Mouse (Mus musculus) heart, postnatal 4 days (tissue): ENCODE measurements at regions not wholly inside any gene's neighbourhood (a gene's known extent, or its start where the extent isn't known, plus 50 kb on each side); places are given as distances from the start of the nearest gene placed in this dataset.

Experiments
- DNase-seq: peaks from one replicate; pipeline ENCODE4 v3.0.0; 2021

- DNase-seq = no peak
These were observed 83.6 kb upstream of the Ngf start for GRCm38 (mm10) chr3:102386091-102386490.

GRCm38 (mm10) chr3:102384596-102384995 is 85.1 kb upstream of the Ngf start:
- DNase-seq = no peak

GRCm38 (mm10) chr3:102383671-102384070 is 86.0 kb upstream of the Ngf start:
- no peak for DNase-seq

GRCm38 (mm10) chr3:102381683-102382082 is 88.0 kb upstream of the Ngf start:
- no peak for DNase-seq

GRCm38 (mm10) chr3:102374381-102375060 is 95.2 kb upstream of the Ngf start:
- no peak for DNase-seq

- no peak for DNase-seq
These were observed 97.4 kb upstream of the Ngf start for GRCm38 (mm10) chr3:102372205-102372899.

- DNase-seq = peak; percentile 77
These were observed 103.5 kb upstream of the Ngf start for GRCm38 (mm10) chr3:102366188-102366587.

- DNase-seq = no peak
These were observed 105.3 kb upstream of the Ngf start for GRCm38 (mm10) chr3:102364326-102364935.

- DNase-seq = peak; percentile 16
These were observed 108.9 kb upstream of the Ngf start for GRCm38 (mm10) chr3:102360732-102361280.

GRCm38 (mm10) chr3:102358801-102359200 is 110.9 kb upstream of the Ngf start:
- DNase-seq = no peak

- DNase-seq = no peak
These were observed 112.6 kb upstream of the Ngf start for GRCm38 (mm10) chr3:102357062-102357610.

GRCm38 (mm10) chr3:102355352-102355751 is 114.4 kb upstream of the Ngf start:
- DNase-seq = no peak

GRCm38 (mm10) chr3:102354771-102355170 is 114.9 kb upstream of the Ngf start:
- DNase-seq = no peak

GRCm38 (mm10) chr3:102353277-102353900 is 116.3 kb upstream of the Ngf start:
- no peak for DNase-seq

GRCm38 (mm10) chr3:102346077-102346476 is 123.6 kb upstream of the Ngf start:
- no peak for DNase-seq

GRCm38 (mm10) chr3:102345291-102345690 is 124.4 kb upstream of the Ngf start:
- peak; percentile 21 for DNase-seq

- DNase-seq = no peak
These were observed 129.0 kb upstream of the Ngf start for GRCm38 (mm10) chr3:102340731-102341130.

- no peak for DNase-seq
These were observed 131.8 kb upstream of the Ngf start for GRCm38 (mm10) chr3:102337881-102338280.

- no peak for DNase-seq
These were observed 131.7 kb upstream of the Vangl1 start for GRCm38 (mm10) chr3:102336184-102336583.

GRCm38 (mm10) chr3:102335146-102335545 is 130.7 kb upstream of the Vangl1 start:
- DNase-seq = peak; percentile 80

GRCm38 (mm10) chr3:102332221-102332620 is 127.7 kb upstream of the Vangl1 start:
- no peak for DNase-seq

- DNase-seq = no peak
These were observed 114.8 kb upstream of the Vangl1 start for GRCm38 (mm10) chr3:102319331-102319730.

- no peak for DNase-seq
These were observed 111.7 kb upstream of the Vangl1 start for GRCm38 (mm10) chr3:102316151-102316550.
